Mouse (Mus musculus) hindbrain, embryonic 11.5 days (tissue): ENCODE data around the gene Gm28043. TPM values are rescaled to one million over a fixed set of nuclear protein-coding genes. Genes with fewer than 3 reads are reported as not detected.

Experiments
- ATAC-seq: fragments of 200-750 bp; cut with Nextera tagmentation; 2 replicates; pipeline ENCODE4 v1.8.0; 2017; ENCODE audit warnings: mild to moderate bottlenecking, moderate TSS enrichment, moderate library complexity; ENCODE audit not compliant: low FRiP score
- DNase-seq: peaks from one replicate; pipeline ENCODE4 v3.0.0-alpha.2; 2015; ENCODE audit warnings: low spot score
- H3K27ac ChIP-seq: fragments of 300-500 bp; sonication (generic); 2 replicates; pipeline ENCODE4 v1.5.1; 2014; ENCODE audit warnings: mild to moderate bottlenecking, low read depth, low read length
- H3K27me3 ChIP-seq: fragments of 300-500 bp; sonication (generic); 2 replicates; pipeline ENCODE4 v1.6.1; 2014; ENCODE audit warnings: mild to moderate bottlenecking, low read length, moderate library complexity, mixed read lengths; ENCODE audit not compliant: control insufficient read depth, insufficient read depth
- H3K36me3 ChIP-seq: fragments of 300-500 bp; sonication (generic); 2 replicates; pipeline ENCODE4 v1.6.1; 2014; ENCODE audit warnings: mild to moderate bottlenecking, low read length, moderate library complexity, mixed read lengths; ENCODE audit not compliant: control insufficient read depth, insufficient read depth
- H3K4me1 ChIP-seq: fragments of 300-500 bp; sonication (generic); replicated peaks from 2 replicates; pipeline ENCODE4 v1.6.1; 2014; ENCODE audit warnings: low read length, mixed read lengths; ENCODE audit not compliant: control insufficient read depth, insufficient read depth
- H3K4me2 ChIP-seq: fragments of 300-500 bp; sonication (generic); replicated peaks from 2 replicates; pipeline ENCODE4 v1.6.1; 2014; ENCODE audit warnings: mild to moderate bottlenecking, low read depth, low read length
- H3K4me3 ChIP-seq: fragments of 300-500 bp; sonication (generic); 2 replicates; pipeline ENCODE4 v1.5.1; 2014; ENCODE audit warnings: low read depth, low read length
- H3K9ac ChIP-seq: fragments of 300-500 bp; sonication (generic); 2 replicates; pipeline ENCODE4 v1.6.1; 2014; ENCODE audit warnings: low read depth, low read length
- H3K9me3 ChIP-seq: fragments of 300-500 bp; sonication (generic); 2 replicates; pipeline ENCODE4 v1.6.1; 2016; ENCODE audit warnings: low read length; ENCODE audit not compliant: control insufficient read depth
- WGBS: fragments of 180-500 bp; shearing (Covaris S2); extraction: QIAGEN DNeasy Blood & Tissue Kit; methylation state at CpG from one replicate; pipeline ENCODE4 v1.1.7; 2014; 5-methylcytosine and 5-hydroxymethylcytosine counted together
- polyA plus RNA-seq: library from polyadenylated mRNA; unstranded; fragments of >200 nt; fragmentation: Nextera tagmentation; extraction: Ambion mirVana; gene quantifications from 2 replicates; pipeline ENCODE4 v1.2.1, GENCODE M21; 2014

The Gm28043 gene
- polyA plus RNA-seq, 1 experiment from 2014 or later, result 3.2 TPM

GRCm38 (mm10) chr17:29688610-29689009 is 73.9 kb downstream of the Gm28043 start:
- DNase-seq, result no peak

GRCm38 (mm10) chr17:29690257-29690656 is 75.6 kb downstream of the Gm28043 start:
- Histone ChIP-seq H3K9ac (no peak overlapping the region), H3K4me3 (no peak overlapping the region), H3K27ac (no peak overlapping the region), H3K4me1 (no peaks in the 10 kb centered on the region), H3K9me3 (no peaks in the 10 kb centered on the region), H3K36me3 (0 out of 2 replicates have a peak, but pooled peaks cover 2% of the 10 kb centered on the region), H3K4me2 (no peak overlapping the region), H3K27me3 (no peaks in the 10 kb centered on the region)
- WGBS, result 74% methylated on average over 6 of the region's 6 CpGs
- no peak for ATAC-seq
- DNase-seq, result no peak

More at GRCm38 (mm10) chr17:29688610-29689009, 73.9 kb downstream of the Gm28043 start:
- no peak for ATAC-seq
- 94% methylated on average over 10 of the region's 10 CpGs for WGBS
- Histone ChIP-seq H3K9me3 (no peaks in the 10 kb centered on the region), H3K27me3 (no peaks in the 10 kb centered on the region), H3K9ac (no peak overlapping the region), H3K36me3 (0 out of 2 replicates have a peak, but pooled peaks cover 2% of the 10 kb centered on the region), H3K4me2 (no peak overlapping the region), H3K27ac (no peak overlapping the region), H3K4me1 (no peaks in the 10 kb centered on the region), H3K4me3 (no peak overlapping the region)

- Histone ChIP-seq H3K36me3 (no peaks in the 10 kb centered on the region), H3K27me3 (no peaks in the 10 kb centered on the region), H3K4me2 (no peak overlapping the region), H3K4me1 (no peaks in the 10 kb centered on the region), H3K9ac (no peak overlapping the region), H3K27ac (no peak overlapping the region), H3K4me3 (no peak overlapping the region), H3K9me3 (no peaks in the 10 kb centered on the region)
- no peak for DNase-seq
- WGBS, result 93% methylated on average over 2 of the region's 2 CpGs
- ATAC-seq, result no peak
These were observed 78.2 kb downstream of the Gm28043 start for GRCm38 (mm10) chr17:29692827-29693226.

GRCm38 (mm10) chr17:29693571-29693970 is 78.9 kb downstream of the Gm28043 start:
- 91% methylated on average over 2 of the region's 2 CpGs for WGBS
- H3K4me3 ChIP-seq, result no peak overlapping the region
- H3K9me3 ChIP-seq, result no peaks in the 10 kb centered on the region
- no peaks in the 10 kb centered on the region for H3K36me3 ChIP-seq
- H3K27me3 ChIP-seq, result no peaks in the 10 kb centered on the region
- DNase-seq (no peak), ATAC-seq (no peak)
- H3K4me1 ChIP-seq, result no peaks in the 10 kb centered on the region
- no peak overlapping the region for H3K9ac ChIP-seq
- H3K27ac ChIP-seq, result no peak overlapping the region
- no peak overlapping the region for H3K4me2 ChIP-seq

GRCm38 (mm10) chr17:29694516-29694915 is 79.8 kb downstream of the Gm28043 start:
- no peaks in the 10 kb centered on the region for H3K9me3 ChIP-seq
- no peak for ATAC-seq
- no peak overlapping the region for H3K9ac ChIP-seq
- H3K27ac ChIP-seq, result no peak overlapping the region
- H3K36me3 ChIP-seq, result peaks cover 2% of the 10 kb centered on the region; the same call in 1 of the 2 replicates
- H3K27me3 ChIP-seq, result no peaks in the 10 kb centered on the region
- WGBS, result 87% methylated on average over 4 of the region's 4 CpGs
- no peak overlapping the region for H3K4me2 ChIP-seq
- H3K4me1 ChIP-seq, result no peaks in the 10 kb centered on the region
- DNase-seq, result no peak
- H3K4me3 ChIP-seq, result no peak overlapping the region

- Histone ChIP-seq H3K27me3 (no peaks in the 10 kb centered on the region), H3K27ac (no peak overlapping the region), H3K9ac (no peak overlapping the region), H3K36me3 (peaks cover 5% of the 10 kb centered on the region; the same call in 1 of the 2 replicates), H3K9me3 (no peaks in the 10 kb centered on the region), H3K4me2 (no peak overlapping the region), H3K4me1 (no peaks in the 10 kb centered on the region), H3K4me3 (no peak overlapping the region)
- WGBS, result 96% methylated on average over 8 of the region's 8 CpGs
- no peak for DNase-seq
- no peak for ATAC-seq
These were observed 82.3 kb downstream of the Gm28043 start for GRCm38 (mm10) chr17:29696940-29697339.

- Histone ChIP-seq H3K27ac (no peak overlapping the region), H3K9me3 (no peaks in the 10 kb centered on the region), H3K4me3 (no peak overlapping the region), H3K4me1 (no peaks in the 10 kb centered on the region), H3K9ac (no peak overlapping the region), H3K27me3 (no peaks in the 10 kb centered on the region), H3K36me3 (peaks cover 5% of the 10 kb centered on the region; the same call in 1 of the 2 replicates), H3K4me2 (no peak overlapping the region)
- 89% methylated on average over 6 of the region's 6 CpGs for WGBS
- DNase-seq (no peak), ATAC-seq (no peak)
These were observed 83.7 kb downstream of the Gm28043 start for GRCm38 (mm10) chr17:29698421-29698820.

- no peak overlapping the region for H3K9ac ChIP-seq
- H3K4me1 ChIP-seq, result no peaks in the 10 kb centered on the region
- no peak for ATAC-seq
- no peak overlapping the region for H3K4me2 ChIP-seq
- peaks cover 5% of the 10 kb centered on the region; the same call in 1 of the 2 replicates for H3K36me3 ChIP-seq
- H3K9me3 ChIP-seq, result no peaks in the 10 kb centered on the region
- DNase-seq, result no peak
- H3K4me3 ChIP-seq, result no peak overlapping the region
- no peaks in the 10 kb centered on the region for H3K27me3 ChIP-seq
- WGBS, result 91% methylated on average over 7 of the region's 7 CpGs
- H3K27ac ChIP-seq, result no peak overlapping the region
These were observed 85.9 kb downstream of the Gm28043 start for GRCm38 (mm10) chr17:29700573-29700972.

- no peak for ATAC-seq
- H3K4me3 ChIP-seq, result no peak overlapping the region
- no peaks in the 10 kb centered on the region for H3K27me3 ChIP-seq
- whole genome bisulfite sequencing, result 89% methylated on average over 4 of the region's 4 CpGs
- no peak for DNase-seq
- H3K4me1 ChIP-seq, result no peaks in the 10 kb centered on the region
- H3K9ac ChIP-seq, result no peak overlapping the region
- no peak overlapping the region for H3K27ac ChIP-seq
- no peaks in the 10 kb centered on the region for H3K9me3 ChIP-seq
- H3K36me3 ChIP-seq, result peaks cover 5% of the 10 kb centered on the region; the same call in 1 of the 2 replicates
- no peak overlapping the region for H3K4me2 ChIP-seq
These were observed 88.4 kb downstream of the Gm28043 start for GRCm38 (mm10) chr17:29702938-29703710.
